Mouse (Mus musculus) urinary bladder, postnatal 4 days (tissue): ENCODE data around the gene Rhox6.
"Not testable (repeated sequence)": the region's sequence is repeated elsewhere in the genome, so short reads cannot be mapped to it uniquely, and the experiment has no call there.

ENCODE experiments used
- DNase-seq, 2 experiments: peaks; one replicate each; pipeline ENCODE4 v3.0.0; 2021 to 2022; ENCODE audit warnings: low spot score in 2 of 2

Gene Rhox6

DNA sequence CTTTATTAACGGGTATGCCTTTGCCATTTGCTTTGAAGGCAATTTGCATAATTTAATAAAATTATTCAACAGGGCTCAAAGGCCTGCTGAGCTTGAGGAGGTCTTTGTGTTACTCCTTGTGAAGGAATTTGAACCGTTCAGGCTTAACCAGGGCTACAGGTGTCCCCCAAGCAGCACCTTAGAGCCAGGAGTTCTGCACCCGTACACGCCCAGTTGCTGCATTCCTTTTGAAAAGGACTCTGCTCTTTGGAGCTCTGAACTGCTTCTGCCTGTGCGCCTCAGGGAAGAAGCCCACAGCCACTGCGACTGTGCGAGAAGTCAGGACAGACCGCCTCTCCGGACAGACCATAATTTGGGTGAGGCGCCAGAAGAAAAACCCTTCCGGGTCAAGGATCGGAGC lies at the start of gene Rhox6:
TSS of gene Rhox6 (plus strand) at position 301 of the 400 bp plus-strand sequence.
- not testable (repeated sequence) for DNase-seq

DNA sequence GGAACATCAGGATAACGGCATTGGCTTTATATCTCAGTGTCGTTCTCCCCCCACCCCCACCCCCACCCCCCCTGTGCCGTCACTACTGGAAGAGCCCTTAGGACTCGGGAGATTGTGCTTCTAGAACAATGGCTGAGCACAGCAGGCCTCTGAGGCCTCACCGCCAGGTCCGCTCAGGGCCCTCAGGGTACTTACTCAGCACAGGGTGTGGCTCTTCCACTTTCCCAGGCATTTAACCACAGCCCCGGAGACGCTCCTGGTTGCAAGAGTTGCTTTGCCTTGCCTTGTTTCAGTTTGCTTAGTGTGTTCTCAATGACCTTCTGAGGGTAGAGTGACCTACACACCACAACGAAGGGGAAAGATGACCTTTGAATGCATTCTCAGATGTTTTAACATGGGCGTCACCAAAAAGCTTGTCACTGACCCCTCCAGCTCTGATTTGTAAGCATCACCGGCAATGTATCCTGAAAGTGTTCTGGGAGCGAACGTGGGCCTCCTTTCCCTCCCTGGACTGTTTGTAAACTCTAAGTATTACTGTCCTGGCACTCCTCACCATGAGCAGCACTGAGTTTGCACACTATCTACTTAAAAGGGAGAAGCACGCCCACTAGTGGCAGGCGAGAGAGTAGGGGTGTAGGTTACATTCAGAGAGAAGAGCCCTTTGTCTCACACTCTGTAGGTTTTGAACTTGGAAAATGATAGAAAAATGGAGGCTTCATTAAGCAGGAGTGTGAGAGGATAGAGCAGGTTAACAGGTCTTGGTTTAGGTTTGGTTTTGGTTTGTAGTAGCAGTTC lies 19.2 kb upstream of the Rhox6 start:
- no peak for DNase-seq

DNA sequence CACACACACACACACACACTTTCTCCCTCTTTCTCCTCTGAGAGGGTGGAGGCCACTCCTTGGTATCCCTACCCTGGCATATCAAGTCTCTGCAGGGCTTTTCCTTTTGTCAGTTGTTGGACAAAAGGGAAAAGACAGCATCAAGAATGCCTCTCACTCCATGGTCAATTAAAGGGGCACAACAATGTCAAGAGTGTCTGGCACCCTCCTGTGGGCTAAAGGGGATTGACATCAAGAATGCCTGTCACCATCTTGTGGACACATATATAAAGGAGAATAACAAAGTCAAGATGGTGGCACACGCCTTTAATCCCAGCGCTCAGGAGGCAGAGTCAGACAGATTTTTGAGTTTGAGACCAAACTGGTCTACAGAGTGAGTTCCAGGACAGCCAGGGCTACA lies 17.3 kb upstream of the Rhox6 start:
- no peak for DNase-seq

DNA sequence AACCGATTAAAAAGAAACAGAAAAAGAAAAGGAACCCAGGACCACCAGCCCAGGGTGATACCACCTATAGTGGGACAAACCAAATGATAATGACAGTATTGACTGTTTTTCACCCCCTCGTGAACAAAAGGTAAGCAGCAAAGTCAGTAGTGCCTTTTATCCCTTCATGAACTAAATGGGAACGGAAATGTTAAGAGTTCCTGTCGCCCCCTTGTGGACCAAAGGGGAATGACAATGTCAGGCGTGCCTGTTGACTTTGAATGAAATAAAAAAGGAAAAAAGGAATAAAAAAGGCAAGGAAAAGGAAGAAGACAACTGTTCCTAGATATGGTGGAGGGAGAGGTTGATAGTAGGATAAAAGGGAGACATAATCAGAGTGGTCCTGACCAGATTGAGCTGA lies 15.5 kb upstream of the Rhox6 start:
- DNase-seq, result no peak

DNA sequence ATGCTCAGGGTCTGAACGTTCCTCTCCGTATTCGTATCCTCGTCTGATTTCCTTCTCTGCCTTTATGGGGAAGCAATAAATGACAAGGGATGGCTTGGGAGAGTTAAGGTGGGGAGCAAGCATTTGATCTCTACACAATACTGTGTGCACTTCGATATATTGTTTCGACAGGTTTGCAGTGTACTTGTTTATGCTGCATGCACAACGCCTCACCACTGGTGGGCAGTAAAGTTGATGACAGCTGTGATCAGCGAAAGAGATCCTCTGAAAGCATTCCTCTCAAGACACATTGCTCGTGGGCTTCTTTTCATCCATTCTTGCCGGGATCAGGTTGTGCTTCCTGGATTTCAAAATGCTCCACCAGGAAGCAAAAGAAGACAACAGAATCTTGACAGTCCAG lies 11.0 kb upstream of the Rhox6 start:
- no peak for DNase-seq

DNA sequence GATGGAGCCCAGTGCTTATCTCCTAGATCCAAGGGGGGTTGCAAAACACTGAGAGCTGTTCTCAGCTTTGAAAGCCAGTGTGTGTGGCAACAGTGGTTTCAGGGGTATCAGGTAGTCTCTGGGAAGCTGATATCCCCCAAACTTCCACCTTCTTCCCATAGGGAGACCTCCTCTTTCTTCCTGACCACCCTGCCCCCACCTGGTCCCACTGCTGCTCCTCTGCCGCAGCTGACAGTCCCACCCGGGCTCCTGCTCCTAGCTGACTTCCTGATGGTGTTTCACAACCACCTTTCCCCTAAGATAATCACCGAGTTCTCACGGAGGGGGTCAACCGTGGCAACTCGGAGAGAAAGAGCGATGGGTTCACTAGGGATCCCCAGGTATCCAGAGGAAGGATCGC lies 4.7 kb downstream of the Rhox6 start, which contains the start of gene Rhox7a:
TSS of gene Rhox7a (plus strand) at position 301 of the 400 bp plus-strand sequence.
- DNase-seq, result not testable (repeated sequence)

DNA sequence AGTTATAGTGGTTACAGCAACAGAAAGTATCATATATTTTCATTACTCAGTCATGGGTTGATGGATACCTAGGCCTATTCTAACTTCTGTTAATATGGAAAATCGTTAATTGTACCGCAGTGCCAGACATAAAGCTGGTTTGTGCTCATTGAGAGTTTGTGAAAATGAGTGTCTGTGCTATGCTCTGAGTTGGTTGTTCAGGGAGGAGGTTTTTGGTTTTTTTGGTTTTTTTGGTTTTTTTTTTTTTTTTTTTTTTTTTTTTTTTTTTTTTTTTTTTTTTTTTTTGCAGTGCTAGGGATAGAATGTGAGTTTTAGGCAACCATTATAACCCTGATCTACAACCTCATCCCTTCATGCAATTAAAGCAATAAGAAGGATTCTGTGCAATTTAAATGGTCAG lies 44.9 kb downstream of the Rhox6 start:
- DNase-seq, result no peak

DNA sequence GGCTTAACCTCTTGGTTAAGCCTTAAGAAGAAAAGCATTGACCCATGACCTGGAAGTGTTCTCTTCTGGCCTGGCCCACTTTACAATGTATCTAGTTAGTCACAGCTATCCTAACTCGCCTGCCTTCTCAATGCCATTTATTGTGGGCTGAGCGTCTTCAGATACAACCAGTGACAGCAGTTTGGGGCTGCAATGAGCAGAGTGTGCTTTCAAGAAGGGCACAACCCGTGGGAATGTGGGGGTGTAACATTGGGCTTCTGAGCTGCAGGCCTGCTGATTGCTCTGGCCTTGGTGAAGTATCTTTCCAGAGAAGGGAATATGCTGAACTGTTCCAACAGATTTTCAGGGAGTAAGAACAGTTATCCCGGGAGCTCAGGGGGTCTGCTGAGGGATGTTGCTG lies 52.1 kb downstream of the Rhox6 start, which contains the start of gene Rhox8:
TSS of gene Rhox8 (minus strand) at position 101 of the 400 bp plus-strand sequence.
- no peak for DNase-seq
